15 mouse cellular contexts compared by ENCODE assay signal in the genomic region with DNA sequence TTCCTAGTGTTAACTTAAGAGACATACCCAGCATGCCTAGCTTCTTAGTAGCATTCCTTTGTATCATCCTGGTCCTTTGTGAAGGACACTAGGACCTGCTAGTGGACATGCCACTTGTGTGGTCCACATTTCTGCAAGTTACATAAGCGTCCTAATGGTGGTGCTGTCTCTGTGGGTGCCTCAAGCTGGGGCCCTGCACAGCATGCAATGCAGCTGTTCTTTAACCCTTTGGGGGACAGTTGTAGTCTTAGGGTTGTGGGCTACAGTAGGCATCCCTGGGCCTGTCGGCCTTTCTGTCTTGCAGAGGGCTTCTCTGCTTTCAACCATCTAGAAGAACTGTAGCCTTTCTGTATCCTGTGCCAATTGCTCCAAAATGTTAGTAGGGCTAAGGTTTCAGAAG. TPM values are rescaled to one million over a fixed set of nuclear protein-coding genes. Genes with fewer than 3 reads are reported as not detected.
DNase-seq lines count a peak whose midpoint lies in the region; ATAC-seq and TF ChIP-seq lines count a peak whose summit lies in the region.
"Had no signal": no experiment of that assay in that cellular context is flagged by ENCODE, and none has a peak within 500 bp of the region (broad histone marks: within the 10 kb centered on the region; RNA-seq: fewer than 3 reads in every experiment).

No protein-coding gene starts in this region.

- H3ac ChIP-seq in myocyte (ENCODE audit: control insufficient read depth, insufficient read length): no peak overlapping the region

- peaks cover 22% of the 10 kb centered on the region for H3K4me1 ChIP-seq in cerebellum, adult 2 months (ENCODE audit: control insufficient read depth, insufficient read depth, low read length)
- H3K4me1 ChIP-seq in intestine, postnatal 0 days (replicated peaks; ENCODE audit: control insufficient read depth, insufficient read depth, low read length): peaks cover 15% of the 10 kb centered on the region

- no peak overlapping the region for H3K4me3 ChIP-seq in cerebellum, adult 2 months (replicated peaks; ENCODE audit: insufficient read depth, low read depth, low read length)
- no peak overlapping the region for H3K4me3 ChIP-seq in intestine, postnatal 0 days (ENCODE audit: low read depth, low read length)
- no peak overlapping the region for H3K4me3 ChIP-seq in myocyte
- H3K4me3 ChIP-seq: heart, adult 2 months; liver, embryonic 13.5 days had no signal

- TF ChIP-seq POLR2A in cerebellum, adult 2 months (IDR thresholded peaks at IDR 0.05; ENCODE audit: borderline replicate concordance, insufficient read depth, low read length): no peak
- no peak for TF ChIP-seq POLR2A in myocyte (IDR thresholded peaks at IDR 0.05; ENCODE audit: insufficient read length, low read depth)

- H3K9ac ChIP-seq in intestine, postnatal 0 days (ENCODE audit: low read depth, low read length): no peak overlapping the region
- H3K9ac ChIP-seq: liver, embryonic 13.5 days had no signal

- H3K79me2 ChIP-seq in myocyte (ENCODE audit: control insufficient read depth, insufficient read depth): no peaks in the 10 kb centered on the region

- 73% methylated on average over 2 of the region's 2 CpGs for WGBS in cerebellum, adult 2 months
- 38% methylated on average over 2 of the region's 2 CpGs for WGBS in intestine, postnatal 0 days

- no peak overlapping the region for H3K4me2 ChIP-seq in intestine, postnatal 0 days (replicated peaks; ENCODE audit: low read depth)
- no peak overlapping the region for H3K4me2 ChIP-seq in myocyte (ENCODE audit: low read depth)
- H3K4me2 ChIP-seq: liver, embryonic 13.5 days had no signal

- TF ChIP-seq CTCF in cerebellum, adult 2 months (IDR thresholded peaks at IDR 0.05; ENCODE audit: borderline replicate concordance, insufficient read depth, low read depth, low read length): no peak
- TF ChIP-seq CTCF in intestine, postnatal 0 days (IDR thresholded peaks at IDR 0.05; ENCODE audit: low read depth): peak; percentile 34

- no peaks in the 10 kb centered on the region for H3K27me3 ChIP-seq in cerebellum, adult 2 months (ENCODE audit: control insufficient read depth, insufficient read depth, low read length)
- H3K27me3 ChIP-seq in intestine, postnatal 0 days (replicated peaks; ENCODE audit: control insufficient read depth, insufficient read depth, low read length): no peaks in the 10 kb centered on the region
- no peaks in the 10 kb centered on the region for H3K27me3 ChIP-seq in myocyte (ENCODE audit: control insufficient read depth, insufficient read depth, insufficient read length)
- H3K27me3 ChIP-seq: CH12.LX; liver, embryonic 13.5 days; Patski had no signal

- H3K9me3 ChIP-seq in intestine, postnatal 0 days (ENCODE audit: control insufficient read depth): no peaks in the 10 kb centered on the region
- H3K9me3 ChIP-seq: liver, embryonic 13.5 days had no signal

- peaks cover 14% of the 10 kb centered on the region for H3K36me3 ChIP-seq in intestine, postnatal 0 days (ENCODE audit: control insufficient read depth, insufficient read depth)
- peaks cover 3% of the 10 kb centered on the region for H3K36me3 ChIP-seq in myocyte (ENCODE audit: control insufficient read depth, insufficient read depth)

- peak; percentile 51 for ATAC-seq in intestine, postnatal 0 days
- ATAC-seq: Patski had no signal

- no peak overlapping the region for H3K27ac ChIP-seq in cerebellum, adult 2 months (ENCODE audit: insufficient read depth, low read length)
- no peak overlapping the region for H3K27ac ChIP-seq in intestine, postnatal 0 days (ENCODE audit: low read depth, low read length)
- H3K27ac ChIP-seq: heart, adult 2 months; kidney, postnatal 0 days; liver, embryonic 13.5 days had no signal

- DNase-seq in cerebellum, adult 9-11 months: peak; percentile 14
- no peak for DNase-seq in cerebellum, adult 2 months
- peak; percentile 13 for DNase-seq in kidney, adult 9 months
- no peak for DNase-seq in kidney, postnatal 4 days
- no peak for DNase-seq in right cerebral cortex, adult 18-20 months
- DNase-seq in adrenal gland, adult 2 months: no peak
- DNase-seq: cerebellum, adult 11 months; heart, adult 2 months; liver, embryonic 13.5 days; lung, postnatal 10 days had no signal

TF ChIP-seq in myocyte, 11 proteins besides CTCF, POLR2A, EP300 and RAD21:
- no peak for TF ChIP-seq TCF3 (IDR thresholded peaks at IDR 0.05; ENCODE audit: insufficient read length, low read depth)
- peak in 2 of 3 experiments; percentile 24 to 61 for TF ChIP-seq MYOD1 (IDR thresholded peaks at IDR 0.05; ENCODE audit: control insufficient read depth in 1 of 3, insufficient read length in 2 of 3, low read depth in 2 of 3)
- peak in 1 of 3 experiments; percentile 60 for TF ChIP-seq MYOG (IDR thresholded peaks at IDR 0.05; ENCODE audit: control insufficient read depth in 1 of 3, insufficient read depth in 1 of 3, insufficient read length in 2 of 3, low read depth in 2 of 3)
- no peak for TF ChIP-seq SRF (IDR thresholded peaks at IDR 0.05; ENCODE audit: control insufficient read depth, insufficient read length, low read depth)

RNA-seq across cellular contexts. Expression of a gene that starts 42.5 kb away (rescaled TPM):
- polyA plus RNA-seq in cerebellum, adult 2 months (2012; rRNA removed): 82.2 and 83.2 TPM in 2 replicates
- polyA plus RNA-seq in intestine, postnatal 0 days (2015; fragmentation: Nextera tagmentation; extraction: Ambion mirVana): 25.2 and 28.3 TPM in 2 replicates
- 26.0 TPM for polyA plus RNA-seq in myocyte (2012; fragmentation: generic; extraction: Trizol)
- 10 to 100 TPM; 50.7 to 58.4 TPM for total RNA-seq in adrenal gland, adult 2 months (2021)
- polyA plus RNA-seq in adrenal gland, adult 2 months (2012; rRNA removed): 84.3 and 92.3 TPM in 2 replicates

RNA-seq across cellular contexts. Expression of a gene that starts 43.3 kb away (rescaled TPM):
- 14.1 and 15.5 TPM in 2 replicates for polyA plus RNA-seq in cerebellum, adult 2 months (2012; rRNA removed)
- 1.0 and 1.3 TPM in 2 replicates for polyA plus RNA-seq in intestine, postnatal 0 days (2015; fragmentation: Nextera tagmentation; extraction: Ambion mirVana)
- polyA plus RNA-seq in myocyte (2012; fragmentation: generic; extraction: Trizol): 11.1 TPM
- total RNA-seq in adrenal gland, adult 2 months (2021): 10 to 100 TPM; 29.6 to 33.5 TPM
- 30.6 and 32.7 TPM in 2 replicates for polyA plus RNA-seq in adrenal gland, adult 2 months (2012; rRNA removed)

RNA-seq across cellular contexts. Expression of a gene that starts 54.4 kb away (rescaled TPM):
- 4.0 and 4.6 TPM in 2 replicates for polyA plus RNA-seq in cerebellum, adult 2 months (2012; rRNA removed)
- 2.8 and 3.4 TPM in 2 replicates for polyA plus RNA-seq in intestine, postnatal 0 days (2015; fragmentation: Nextera tagmentation; extraction: Ambion mirVana)
- polyA plus RNA-seq in myocyte (2012; fragmentation: generic; extraction: Trizol): 3.9 TPM
- total RNA-seq in adrenal gland, adult 2 months (2021): 10 to 100 TPM; 29.2 to 30.6 TPM
- polyA plus RNA-seq in adrenal gland, adult 2 months (2012; rRNA removed): 3.8 and 4.4 TPM in 2 replicates

Comparison
In these comparisons a context has a peak if more than half of its experiments do, and no peak if none do; other contexts are left out.
1. DNase-seq: peak in cerebellum, adult 9-11 months (single experiment) and kidney, adult 9 months (single experiment); none in cerebellum, adult 2 months (0 of 2), kidney, postnatal 4 days (0 of 2), right cerebral cortex, adult 18-20 months (single experiment) and adrenal gland, adult 2 months (single experiment).